Mouse (Mus musculus) C2C12 (cell line): ENCODE measurements around the gene Olfr1106. TPM values are rescaled to one million over a fixed set of nuclear protein-coding genes. Genes with fewer than 3 reads are reported as not detected.

Experiments used
- H3K27me3 ChIP-seq: one replicate; pipeline ENCODE4 v1.6.1; 2011; ENCODE audit not compliant: control insufficient read depth, insufficient read depth, insufficient read length
- H3K36me3 ChIP-seq: one replicate; pipeline ENCODE4 v1.6.1; 2011; ENCODE audit not compliant: control insufficient read depth, insufficient read depth
- H3K4me3 ChIP-seq: one replicate; pipeline ENCODE4 v1.5.1; 2011; ENCODE audit warnings: mild to moderate bottlenecking, control low read depth; ENCODE audit not compliant: poor library complexity, insufficient read depth, severe bottlenecking
- H3K79me2 ChIP-seq: one replicate; pipeline ENCODE4 v1.6.1; 2011; ENCODE audit not compliant: control insufficient read depth, insufficient read depth
- H3K79me3 ChIP-seq: one replicate; pipeline ENCODE4 v1.6.1; 2011; ENCODE audit warnings: low read depth, control low read depth
- H3ac ChIP-seq: one replicate; pipeline ENCODE3; 2011; ENCODE audit warnings: low read depth; ENCODE audit not compliant: control insufficient read depth, insufficient read length
- CEBPB ChIP-seq: IDR thresholded peaks from one replicate; pipeline ENCODE4 v1.6.1; 2011; ENCODE audit warnings: low read depth, mild to moderate bottlenecking, control low read depth, moderate library complexity
- CTCF ChIP-seq: IDR thresholded peaks from one replicate; pipeline ENCODE4 v1.5.1; 2011; ENCODE audit not compliant: control insufficient read depth, insufficient read depth, insufficient read length
- FOSL1 ChIP-seq: IDR thresholded peaks from one replicate; pipeline ENCODE4 v1.8.0; 2011; ENCODE audit warnings: mild to moderate bottlenecking, low read length; ENCODE audit not compliant: poor library complexity, insufficient read depth, severe bottlenecking
- MAX ChIP-seq: IDR thresholded peaks from one replicate; pipeline ENCODE4 v1.6.1; 2011; ENCODE audit warnings: mild to moderate bottlenecking, control low read depth
- MYOD1 ChIP-seq: IDR thresholded peaks from one replicate; pipeline ENCODE4 v1.6.1; 2011; ENCODE audit warnings: low read depth; ENCODE audit not compliant: control insufficient read depth, insufficient read length
- MYOG ChIP-seq: IDR thresholded peaks from one replicate; pipeline ENCODE4 v1.6.1; 2011; ENCODE audit not compliant: control insufficient read depth, insufficient read length; ENCODE audit errors: extremely low read depth
- USF1 ChIP-seq: IDR thresholded peaks from one replicate; pipeline ENCODE4 v1.6.1; 2011; ENCODE audit warnings: low read depth, mild to moderate bottlenecking, control low read depth, moderate library complexity
- long read RNA-seq, 2 experiments: library from polyadenylated mRNA; unstranded; transcript quantifications; one replicate each; pipeline ENCODE4 v2.0.0; 2019 to 2020
- polyA plus RNA-seq: library from polyadenylated mRNA; unstranded; fragments of >200 nt; fragmentation: generic; extraction: Trizol; gene quantifications from one replicate; pipeline ENCODE4 v1.2.1, GENCODE M21; 2012; ENCODE audit warnings: missing spikeins

The Olfr1106 gene
- polyA plus RNA-seq: not detected
- long read RNA-seq, experiment 1: 0 reads
- long read RNA-seq, experiment 2: 0 reads

DNA sequence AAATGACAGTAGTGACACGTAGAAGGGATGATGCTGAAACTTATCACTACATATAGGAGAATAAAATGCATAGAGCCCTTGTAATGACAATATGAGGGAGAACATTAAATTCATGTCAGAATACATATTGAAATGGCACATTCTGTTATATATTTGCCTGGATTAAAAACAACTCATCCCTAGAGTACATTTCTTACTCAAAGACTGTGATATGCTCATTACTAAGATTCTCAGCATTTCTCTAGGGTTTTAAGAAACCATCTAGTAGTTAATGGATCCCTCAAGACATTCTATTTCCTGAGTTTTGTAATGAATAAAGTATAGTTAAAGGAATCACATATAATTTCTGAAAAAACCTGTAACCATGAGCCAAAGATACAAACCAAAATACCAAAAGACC is at the start of gene Olfr1106:
Gene Olfr1106 (minus strand): TSS at position 101 of the 400 bp plus-strand sequence.
- H3ac ChIP-seq: no peak within 1 kb of the TSS
- no peaks in the 10 kb centered on the region for H3K27me3 ChIP-seq
- no peaks in the 10 kb centered on the region for H3K36me3 ChIP-seq
- TF ChIP-seq CEBPB: no peak
- TF ChIP-seq MYOD1: no peak
- no peak for TF ChIP-seq FOSL1
- no peak for TF ChIP-seq MAX
- no peak for TF ChIP-seq CTCF
- TF ChIP-seq USF1: no peak
- no peak for TF ChIP-seq MYOG
- no peaks in the 10 kb centered on the region for H3K79me3 ChIP-seq
- H3K79me2 ChIP-seq: no peaks in the 10 kb centered on the region
- H3K4me3 ChIP-seq: no peak within 1 kb of the TSS

DNA sequence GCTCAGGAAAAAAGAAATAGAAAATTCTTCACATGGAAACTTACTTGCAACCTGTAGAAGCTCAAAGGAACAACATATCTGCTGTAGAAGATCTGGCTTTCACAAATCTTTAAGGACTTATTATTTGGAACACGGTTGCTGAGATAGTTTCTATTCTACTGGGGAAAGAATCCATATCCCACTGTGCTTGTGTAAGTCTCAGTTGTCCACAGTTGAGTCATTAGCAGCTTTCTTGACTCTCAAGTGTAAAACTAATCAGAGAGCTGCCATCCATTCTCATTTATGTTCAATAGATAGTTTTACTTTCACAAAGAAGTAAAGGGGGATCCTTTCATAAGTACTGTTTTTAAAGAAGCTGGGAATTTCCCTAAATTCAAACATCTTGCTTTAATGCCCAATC is 43.8 kb upstream of the Olfr1106 start, which contains the start of gene Olfr1109:
Gene Olfr1109 (minus strand): TSS at position 101 of the 400 bp plus-strand sequence.
- Histone ChIP-seq H3K79me2 (no peaks in the 10 kb centered on the region), H3K36me3 (no peaks in the 10 kb centered on the region), H3ac (no peak within 1 kb of the TSS), H3K4me3 (no peak within 1 kb of the TSS), H3K79me3 (no peaks in the 10 kb centered on the region), H3K27me3 (no peaks in the 10 kb centered on the region)
- TF ChIP-seq CEBPB: no peak
- no peak for TF ChIP-seq MAX
- no peak for TF ChIP-seq USF1
- TF ChIP-seq MYOD1: no peak
- TF ChIP-seq CTCF: no peak
- no peak for TF ChIP-seq MYOG
- no peak for TF ChIP-seq FOSL1

DNA sequence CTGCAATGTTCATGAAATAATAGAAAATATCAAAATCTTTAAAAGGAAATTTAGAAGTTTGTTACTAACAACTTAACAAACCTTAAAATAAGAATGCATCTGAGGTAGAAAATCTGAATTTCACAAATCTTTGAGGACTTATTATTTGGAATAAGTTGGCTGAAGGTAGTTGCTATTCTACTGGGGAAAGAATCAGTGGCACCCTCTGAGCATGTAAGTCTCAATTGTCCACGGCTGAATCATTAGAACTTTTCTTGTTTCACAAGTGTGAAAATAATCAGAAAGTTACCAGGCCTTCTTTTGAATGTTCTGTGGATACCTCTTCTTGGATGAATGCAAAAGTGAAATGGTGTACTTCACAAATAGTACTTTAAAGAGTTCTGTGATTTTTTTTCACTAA is 23.6 kb upstream of the Olfr1106 start, which contains the start of gene Olfr1107:
Gene Olfr1107 (minus strand): TSS at position 101 of the 400 bp plus-strand sequence.
- H3K36me3 ChIP-seq: no peaks in the 10 kb centered on the region
- H3K4me3 ChIP-seq: no peak within 1 kb of the TSS
- H3K79me2 ChIP-seq: no peaks in the 10 kb centered on the region
- no peak for TF ChIP-seq MAX
- no peak for TF ChIP-seq MYOG
- no peak for TF ChIP-seq FOSL1
- TF ChIP-seq USF1: no peak
- TF ChIP-seq CEBPB: no peak
- TF ChIP-seq MYOD1: no peak
- TF ChIP-seq CTCF: no peak
- H3K79me3 ChIP-seq: no peaks in the 10 kb centered on the region
- H3K27me3 ChIP-seq: no peaks in the 10 kb centered on the region
- H3ac ChIP-seq: no peak within 1 kb of the TSS

DNA sequence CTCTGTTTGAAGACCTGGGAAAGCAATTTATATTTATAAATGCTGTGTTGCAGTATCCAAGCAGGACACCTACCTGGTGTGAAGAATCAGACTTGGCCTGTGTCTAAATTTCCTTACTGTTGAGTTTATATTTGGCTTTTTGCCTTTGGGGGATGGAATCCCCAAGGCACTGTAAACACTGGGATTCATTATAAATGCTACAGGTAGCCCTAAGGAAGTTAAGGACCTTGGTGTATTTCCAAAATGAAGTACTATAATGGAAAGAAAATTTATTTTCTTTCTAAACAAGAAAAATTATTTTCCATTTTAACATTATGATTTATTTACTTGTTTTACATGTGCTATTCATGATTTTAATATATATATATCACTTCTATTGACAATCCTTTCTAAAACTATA is 15.6 kb downstream of the Olfr1106 start, which contains the start of gene Olfr1105:
Gene Olfr1105 (minus strand): TSS at position 101 of the 400 bp plus-strand sequence.
- Histone ChIP-seq H3K79me2 (no peaks in the 10 kb centered on the region), H3K4me3 (no peak within 1 kb of the TSS), H3ac (no peak within 1 kb of the TSS), H3K36me3 (no peaks in the 10 kb centered on the region), H3K27me3 (no peaks in the 10 kb centered on the region), H3K79me3 (no peaks in the 10 kb centered on the region)
- TF ChIP-seq MYOD1 (no peak), FOSL1 (no peak), CEBPB (no peak), USF1 (no peak), MYOG (no peak), MAX (no peak), CTCF (no peak)

GRCm38 (mm10) chr2:87026980-87027379 is 25.1 kb downstream of the Olfr1106 start, which contains the start of gene Olfr1104:
Gene Olfr1104, minus strand, starts transcription at chr2:87027080.
- H3K4me3 ChIP-seq: no peak within 1 kb of the TSS
- H3K36me3 ChIP-seq: no peaks in the 10 kb centered on the region
- TF ChIP-seq FOSL1 (no peak), MAX (no peak), MYOD1 (no peak), CEBPB (no peak), USF1 (no peak), MYOG (no peak), CTCF (no peak)

DNA sequence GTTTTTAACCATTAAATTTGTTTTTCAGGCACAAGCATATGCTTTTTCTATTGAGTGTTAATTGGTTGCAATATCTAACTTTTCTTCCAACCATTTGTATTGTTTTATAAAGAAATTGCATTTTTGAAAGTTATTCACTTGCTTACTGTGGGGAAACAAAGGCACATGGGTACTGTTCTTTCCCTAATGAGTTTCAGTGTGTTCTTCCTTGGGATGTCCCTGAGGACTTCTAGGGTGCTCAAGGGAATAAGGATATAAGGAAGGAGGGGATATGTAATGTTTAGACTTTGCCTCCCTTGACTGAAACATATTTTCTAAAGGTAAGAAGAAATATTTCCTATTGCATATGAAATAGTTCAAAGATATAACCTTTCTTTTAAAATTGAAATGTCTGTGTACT is 54.0 kb downstream of the Olfr1106 start, which contains the start of gene Olfr1102:
Gene Olfr1102 (plus strand): TSS at position 301 of the 400 bp plus-strand sequence.
- H3ac ChIP-seq: no peak within 1 kb of the TSS
- H3K4me3 ChIP-seq: no peak within 1 kb of the TSS
- H3K27me3 ChIP-seq: no peaks in the 10 kb centered on the region
- H3K79me2 ChIP-seq: no peaks in the 10 kb centered on the region
- no peaks in the 10 kb centered on the region for H3K36me3 ChIP-seq
- no peak for TF ChIP-seq CTCF
- TF ChIP-seq MYOD1: no peak
- TF ChIP-seq FOSL1: no peak
- no peak for TF ChIP-seq USF1
- no peak for TF ChIP-seq MAX
- no peak for TF ChIP-seq CEBPB
- no peak for TF ChIP-seq MYOG
- no peaks in the 10 kb centered on the region for H3K79me3 ChIP-seq

More at GRCm38 (mm10) chr2:87026980-87027379, 25.1 kb downstream of the Olfr1106 start, which contains the start of gene Olfr1104:
- Histone ChIP-seq H3ac (no peak within 1 kb of the TSS), H3K27me3 (no peaks in the 10 kb centered on the region), H3K79me2 (no peaks in the 10 kb centered on the region), H3K79me3 (no peaks in the 10 kb centered on the region)

Other genes with a start within 250 kb of the Olfr1106 start
- gene Olfr141, start 242.3 kb downstream of the Olfr1106 start, polyA plus RNA-seq: not detected
- gene Olfr1094, start 227.6 kb downstream of the Olfr1106 start, polyA plus RNA-seq: not detected
- not detected for gene Olfr1095, start 200.6 kb downstream of the Olfr1106 start, polyA plus RNA-seq
- gene Gm13723, start 177.5 kb downstream of the Olfr1106 start, polyA plus RNA-seq: not detected
- not detected for gene Olfr1097, start 160.1 kb downstream of the Olfr1106 start, polyA plus RNA-seq
- not detected for gene Olfr1098, start 127.7 kb downstream of the Olfr1106 start, polyA plus RNA-seq
- not detected for gene Olfr1099, start 91.6 kb downstream of the Olfr1106 start, polyA plus RNA-seq
- gene Olfr1100, start 72.3 kb downstream of the Olfr1106 start, polyA plus RNA-seq: not detected
- gene Olfr1101, start 61.1 kb downstream of the Olfr1106 start, polyA plus RNA-seq: not detected
- gene Olfr1102, start 53.9 kb downstream of the Olfr1106 start, polyA plus RNA-seq: not detected
- gene Olfr1104, start 25.2 kb downstream of the Olfr1106 start, polyA plus RNA-seq: not detected
- not detected for gene Olfr1105, start 15.7 kb downstream of the Olfr1106 start, polyA plus RNA-seq
- not detected for gene Olfr1107, start 23.5 kb upstream of the Olfr1106 start, polyA plus RNA-seq
- gene Olfr1109, start 43.7 kb upstream of the Olfr1106 start, polyA plus RNA-seq: not detected
- not detected for gene Olfr259, start 62.3 kb upstream of the Olfr1106 start, polyA plus RNA-seq
- not detected for gene Olfr1110, start 88.0 kb upstream of the Olfr1106 start, polyA plus RNA-seq
- not detected for gene Olfr1111, start 100.4 kb upstream of the Olfr1106 start, polyA plus RNA-seq
- gene Olfr1112, start 135.5 kb upstream of the Olfr1106 start, polyA plus RNA-seq: not detected
- not detected for gene Olfr1113, start 156.7 kb upstream of the Olfr1106 start, polyA plus RNA-seq
- not detected for gene Olfr1115, start 195.7 kb upstream of the Olfr1106 start, polyA plus RNA-seq
- gene Olfr1116, start 215.3 kb upstream of the Olfr1106 start, polyA plus RNA-seq: not detected